Mouse (Mus musculus): Measurements from ENCODE around the gene Rrp1.

Rrp1 gene

DNA sequence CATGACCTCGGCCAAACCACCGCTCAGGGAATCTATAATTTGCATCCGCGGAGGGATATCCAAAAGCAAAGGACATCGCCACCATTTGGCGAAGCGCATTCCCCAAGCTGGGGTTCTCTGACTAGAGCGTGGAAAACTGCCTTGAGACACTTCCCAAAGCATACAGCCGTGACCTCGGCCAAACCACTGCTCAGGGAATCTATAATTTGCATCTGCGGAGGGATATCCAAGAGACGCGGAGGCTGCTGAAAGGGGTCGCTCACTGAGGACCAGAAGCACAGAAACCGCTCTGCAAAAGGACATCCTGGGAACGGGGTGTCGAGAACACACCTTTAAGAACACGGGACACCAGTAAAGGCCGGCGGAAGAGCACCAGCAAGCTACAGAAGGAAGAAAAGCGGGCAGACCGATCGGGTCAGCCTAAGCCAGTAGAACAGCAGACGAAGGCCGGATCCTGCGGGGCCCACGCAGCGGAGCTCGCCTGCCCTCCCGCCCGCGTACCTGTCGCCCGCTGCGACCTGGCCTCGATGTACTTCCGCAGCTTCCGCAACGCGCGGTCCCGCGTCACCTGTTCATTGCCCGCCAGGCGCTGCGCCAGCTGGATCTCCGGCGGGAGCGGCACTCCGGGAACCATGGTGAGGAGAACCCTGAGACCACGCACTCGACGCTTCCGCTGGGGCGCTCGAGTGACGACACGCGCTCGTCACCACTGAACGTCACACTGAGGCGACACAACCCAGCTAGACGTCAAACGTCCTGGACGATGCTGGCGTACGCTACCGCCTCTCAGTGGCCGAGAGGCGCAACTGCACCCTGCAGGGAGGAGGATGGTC lies at the start of gene Rrp1:
Gene Rrp1 (minus strand): TSS at position 725 of the 833 bp plus-strand sequence.
- peak; percentile 98 to 99 for DNase-seq (ENCODE audit: low spot score in 2 of 2)

DNA sequence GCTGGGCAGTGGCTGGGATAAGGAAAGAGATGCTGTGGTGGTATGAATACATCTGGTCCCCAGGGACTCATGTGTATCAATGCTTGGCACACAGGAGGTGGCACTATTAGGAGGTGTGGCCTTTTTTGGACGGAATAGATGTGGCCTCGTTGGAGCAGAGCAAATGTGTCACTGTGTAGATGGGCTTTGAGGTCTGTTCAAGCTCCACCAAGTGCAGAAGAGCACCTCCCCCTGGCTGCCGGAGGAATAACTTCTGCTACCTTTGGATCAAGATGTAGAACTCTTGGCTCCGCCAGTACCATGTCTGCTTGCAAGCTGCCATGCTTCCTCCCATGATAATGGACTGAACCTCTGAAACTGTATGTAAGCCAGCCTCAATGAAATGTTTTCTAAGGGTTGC lies 48.9 kb upstream of the Rrp1 start:
- no peak for DNase-seq (ENCODE audit: low spot score in 2 of 2)

GRCm38 (mm10) chr10:78460463-78460862 lies 47.6 kb upstream of the Rrp1 start:
- no peak for DNase-seq (ENCODE audit: low spot score in 2 of 2)

GRCm38 (mm10) chr10:78458348-78459111 lies 45.7 kb upstream of the Rrp1 start:
- no peak for DNase-seq (ENCODE audit: low spot score in 2 of 2)

- no peak for DNase-seq (ENCODE audit: low spot score in 2 of 2)
These were observed 44.9 kb upstream of the Rrp1 start for GRCm38 (mm10) chr10:78457495-78458347.

GRCm38 (mm10) chr10:78456696-78457095 lies 43.9 kb upstream of the Rrp1 start:
- no peak for DNase-seq (ENCODE audit: low spot score in 2 of 2)

- DNase-seq (ENCODE audit: low spot score in 2 of 2) = no peak
These were observed 39.8 kb upstream of the Rrp1 start for GRCm38 (mm10) chr10:78452641-78453040.

DNA sequence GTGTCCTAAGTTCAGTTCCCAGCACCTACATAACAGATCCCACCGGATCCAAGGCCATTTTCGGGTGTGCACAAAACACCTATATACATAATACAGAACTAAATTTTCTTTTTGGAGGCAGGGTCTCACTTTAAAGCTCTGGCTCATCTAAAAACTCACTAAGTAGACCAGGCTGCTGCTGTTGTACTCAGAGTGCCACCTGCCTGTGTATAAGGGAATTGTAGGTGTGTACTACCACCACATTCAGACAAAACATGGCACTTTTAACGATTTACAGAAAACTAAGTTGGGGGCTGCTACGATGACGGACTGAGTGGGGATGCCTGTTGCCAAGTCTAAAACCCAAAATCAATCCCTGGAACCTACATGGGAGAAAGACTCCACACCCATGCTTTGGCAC lies 37.9 kb upstream of the Rrp1 start:
- no peak for DNase-seq (ENCODE audit: low spot score in 2 of 2)

DNA sequence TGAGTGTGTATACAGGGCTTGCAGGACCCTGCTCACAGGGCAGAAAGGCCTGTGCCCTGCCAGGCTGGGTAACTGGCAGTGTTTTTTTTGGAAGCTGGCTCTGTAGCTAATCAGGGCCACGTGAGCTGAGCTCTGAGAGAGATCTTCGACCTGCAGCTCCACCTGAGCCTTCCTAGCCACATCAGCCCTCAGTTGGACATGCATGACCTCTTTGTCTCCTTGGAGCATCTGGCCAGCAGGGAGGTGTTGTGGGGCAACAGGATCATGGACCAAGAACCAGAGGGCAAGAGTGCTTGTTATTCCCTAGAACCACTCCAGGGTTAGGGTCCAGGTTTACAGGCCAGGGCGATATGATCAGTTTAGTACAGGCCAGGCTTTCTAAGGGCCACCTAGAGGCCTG lies 34.6 kb upstream of the Rrp1 start:
- no peak for DNase-seq (ENCODE audit: low spot score in 2 of 2)

DNA sequence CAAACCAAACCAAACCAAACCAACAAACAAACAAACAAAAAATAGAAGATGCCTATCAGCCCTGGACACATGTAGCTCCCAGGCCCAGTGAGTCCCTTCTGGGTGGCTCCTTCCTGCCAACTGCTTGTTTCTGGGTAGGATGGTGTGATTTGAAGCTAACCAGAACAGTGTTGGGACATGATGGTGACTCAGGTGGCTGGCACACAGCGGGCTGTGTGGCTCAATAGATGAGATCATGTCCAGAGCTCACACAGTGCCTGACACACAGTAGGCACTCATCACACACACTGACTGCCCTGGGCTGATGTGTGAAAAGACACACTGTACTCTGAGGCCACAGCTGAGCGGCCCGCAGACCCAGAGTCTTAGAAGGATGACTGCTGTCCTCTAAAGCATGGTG lies 33.4 kb upstream of the Rrp1 start:
- DNase-seq (ENCODE audit: low spot score in 2 of 2) = no peak

- no peak for DNase-seq (ENCODE audit: low spot score in 2 of 2)
These were observed 29.4 kb upstream of the Rrp1 start for GRCm38 (mm10) chr10:78442292-78442691.

DNA sequence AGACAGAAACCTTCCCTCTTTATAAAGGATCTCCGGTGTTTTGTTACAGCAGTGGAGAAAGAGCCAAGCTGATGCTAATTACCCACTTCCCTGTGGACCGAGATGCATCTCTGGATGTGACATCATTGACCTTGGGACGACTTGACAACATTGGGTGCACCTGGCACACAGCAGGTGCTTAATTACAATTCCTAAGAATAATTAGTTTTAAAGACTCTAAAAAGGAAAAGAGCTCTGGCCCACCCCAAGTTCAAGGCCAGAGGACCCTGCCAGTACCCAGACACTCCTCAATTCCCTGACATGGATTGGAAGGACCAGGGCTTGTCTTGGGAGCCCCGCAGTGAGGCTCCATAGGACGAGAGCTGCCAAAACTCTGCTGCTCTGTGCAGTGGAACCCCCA lies 28.8 kb upstream of the Rrp1 start:
- no peak for DNase-seq (ENCODE audit: low spot score in 2 of 2)

- no peak for DNase-seq (ENCODE audit: low spot score in 2 of 2)
These were observed 28.0 kb upstream of the Rrp1 start for GRCm38 (mm10) chr10:78440812-78441211.

GRCm38 (mm10) chr10:78439990-78440389 lies 27.1 kb upstream of the Rrp1 start:
- no peak for DNase-seq (ENCODE audit: low spot score in 2 of 2)

DNA sequence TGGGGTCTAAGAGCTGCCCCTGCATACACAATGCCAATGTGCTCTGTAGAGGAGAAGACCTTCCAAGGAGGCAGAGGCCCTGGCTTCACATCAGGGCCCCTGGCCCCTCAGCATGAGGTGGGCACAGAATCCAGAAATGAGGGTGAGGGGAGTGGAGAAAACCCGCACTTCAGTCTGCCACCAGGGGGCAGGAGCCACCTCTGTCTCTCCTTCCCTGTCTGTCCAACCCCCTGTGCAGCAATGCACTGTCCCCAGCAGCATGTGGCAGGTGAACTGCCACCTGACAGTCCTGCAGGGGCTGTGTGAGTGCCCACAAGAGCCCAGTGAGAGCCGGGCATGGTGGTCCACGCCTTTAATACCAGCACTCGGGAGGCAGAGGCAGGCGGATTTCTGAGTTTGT lies 26.7 kb upstream of the Rrp1 start:
- no peak for DNase-seq (ENCODE audit: low spot score in 2 of 2)

DNA sequence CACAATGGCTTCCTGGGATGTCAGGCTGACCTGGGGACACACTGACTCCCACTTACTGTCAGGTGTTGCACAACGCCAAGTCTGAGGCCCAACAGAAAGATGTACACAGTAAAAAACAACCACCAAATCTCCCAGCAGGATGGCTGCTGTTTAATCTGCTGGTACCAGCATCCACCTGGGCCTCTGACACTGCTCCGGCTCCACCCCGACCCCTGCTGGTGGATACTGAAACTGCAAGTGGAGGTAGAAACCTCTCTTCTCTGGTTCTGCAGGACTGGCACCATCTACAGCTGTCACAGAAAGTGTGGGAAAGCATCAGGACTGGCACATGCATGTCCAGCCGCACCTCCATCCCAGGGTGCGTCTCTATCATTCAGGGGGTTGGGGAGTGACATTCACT lies 25.3 kb upstream of the Rrp1 start:
- DNase-seq (ENCODE audit: low spot score in 2 of 2) = peak; percentile 81 to 93

DNA sequence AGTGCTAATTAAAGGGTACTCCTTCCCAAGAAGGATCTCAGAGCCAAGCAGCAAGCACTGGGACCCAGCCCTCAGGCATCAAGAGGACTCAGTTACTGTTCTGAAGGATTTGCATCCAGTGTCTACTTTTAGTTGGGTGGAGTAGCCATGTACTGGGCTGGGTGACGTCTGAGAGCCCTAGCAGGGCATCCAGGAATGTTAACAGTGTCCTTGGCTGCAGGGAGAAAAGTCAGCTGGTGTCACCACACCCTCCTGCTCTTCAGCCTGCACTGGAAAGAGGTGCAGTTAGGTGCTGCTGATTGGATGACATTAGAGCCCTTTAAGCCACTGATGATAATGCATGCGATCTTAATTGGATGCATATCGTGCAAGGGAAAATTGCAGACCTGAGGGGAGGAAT lies 20.0 kb upstream of the Rrp1 start:
- DNase-seq (ENCODE audit: low spot score in 2 of 2) = no peak

DNA sequence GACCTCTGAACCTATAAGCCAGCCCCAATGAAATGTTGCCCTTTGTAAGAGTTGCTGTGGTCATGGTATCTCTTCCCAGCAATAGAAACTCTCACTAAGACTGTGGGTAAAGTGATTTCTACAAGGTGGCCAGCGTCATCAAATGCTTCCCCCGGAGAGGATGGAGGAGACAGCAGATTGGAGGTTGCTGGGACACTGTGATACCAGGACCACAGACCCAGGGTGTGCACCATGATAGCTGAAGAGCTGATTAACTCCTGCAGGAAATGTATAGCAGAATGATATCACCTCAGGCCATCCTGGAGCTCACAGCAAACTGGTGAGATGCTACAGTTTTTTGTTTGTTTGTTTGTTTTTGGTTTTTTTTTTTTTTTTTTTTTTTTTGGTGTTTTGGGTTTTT lies 16.9 kb upstream of the Rrp1 start:
- no peak for DNase-seq (ENCODE audit: low spot score in 2 of 2)

GRCm38 (mm10) chr10:78429180-78429579 lies 16.3 kb upstream of the Rrp1 start:
- no peak for DNase-seq (ENCODE audit: low spot score in 2 of 2)

- no peak for DNase-seq (ENCODE audit: low spot score in 2 of 2)
These were observed 15.2 kb upstream of the Rrp1 start for GRCm38 (mm10) chr10:78428070-78428469.

DNA sequence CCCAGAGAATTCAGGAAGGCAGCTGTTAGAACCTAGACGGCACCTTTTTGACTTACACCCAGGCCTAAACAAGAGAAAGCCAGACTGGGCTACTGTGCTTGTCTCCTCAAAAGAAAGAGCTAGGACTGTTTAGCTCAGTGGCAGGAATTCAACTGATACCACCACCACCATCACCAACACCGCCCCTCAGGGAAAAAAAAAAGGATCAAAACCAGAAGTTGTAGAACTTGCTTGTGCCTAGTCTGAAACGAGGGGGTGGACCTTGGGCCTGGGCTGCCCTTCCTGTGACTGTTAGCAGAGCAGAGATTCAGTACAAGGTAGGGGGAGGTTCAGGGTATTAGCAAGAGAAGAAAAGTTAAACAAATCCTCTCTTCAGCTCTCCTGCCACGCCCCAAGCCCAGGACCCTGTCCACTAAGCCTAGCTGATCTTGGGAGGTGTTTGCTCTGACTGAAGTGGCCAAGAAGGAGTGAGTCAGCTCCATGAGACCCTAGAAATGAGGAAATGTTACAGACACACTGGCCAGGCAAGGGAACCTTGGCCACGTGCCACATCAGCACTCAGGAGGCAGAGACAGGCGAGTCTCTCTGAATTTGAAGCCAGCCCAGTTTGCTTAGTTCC lies 13.4 kb upstream of the Rrp1 start:
- no peak for DNase-seq (ENCODE audit: low spot score in 2 of 2)
